Comparison of ENCODE assay signal across 21 mouse cellular contexts in genomic region chr6:114444976-114445375, GRCm38 (mm10). TPM values are rescaled to one million over a fixed set of nuclear protein-coding genes. Genes with fewer than 3 reads are reported as not detected.
DNase-seq lines count a peak whose midpoint lies in the region; ATAC-seq and TF ChIP-seq lines count a peak whose summit lies in the region.
"Had no signal": no experiment of that assay in that cellular context is flagged by ENCODE, and none has a peak within 500 bp of the region (broad histone marks: within the 10 kb centered on the region; RNA-seq: fewer than 3 reads in every experiment).

No protein-coding gene starts in this region.

- no peak overlapping the region for H3K4me2 ChIP-seq in forebrain, postnatal 0 days (ENCODE audit: low read depth)
- H3K4me2 ChIP-seq in forebrain, embryonic 13.5 days, result no peak overlapping the region
- no peak overlapping the region for H3K4me2 ChIP-seq in midbrain, embryonic 16.5 days (ENCODE audit: low read length)
- H3K4me2 ChIP-seq in midbrain, embryonic 14.5 days (ENCODE audit: low read length), result no peak overlapping the region
- H3K4me2 ChIP-seq: embryonic facial prominence, embryonic 12.5 days; heart, embryonic 12.5 days; hindbrain, embryonic 14.5 days; liver, embryonic 15.5 days; neural tube, embryonic 15.5 days had no signal

- 85% methylated on average over 3 of the region's 3 CpGs for WGBS in forebrain, postnatal 0 days
- 86% methylated on average over 3 of the region's 3 CpGs for WGBS in forebrain, embryonic 13.5 days
- 89% methylated on average over 3 of the region's 3 CpGs for WGBS in midbrain, embryonic 16.5 days
- 84% methylated on average over 3 of the region's 3 CpGs for WGBS in midbrain, embryonic 14.5 days

- H3K4me1 ChIP-seq in forebrain, postnatal 0 days (ENCODE audit: insufficient read depth), result peaks cover 2% of the 10 kb centered on the region; the same call in 1 of the 2 replicates
- H3K4me1 ChIP-seq in forebrain, embryonic 13.5 days, result peaks cover 10% of the 10 kb centered on the region
- peaks cover 4% of the 10 kb centered on the region; the same call in 1 of the 2 replicates for H3K4me1 ChIP-seq in midbrain, embryonic 16.5 days (ENCODE audit: control insufficient read depth, insufficient read depth, low read length)
- no peaks in the 10 kb centered on the region; the same call in 1 of the 2 replicates for H3K4me1 ChIP-seq in midbrain, embryonic 14.5 days (ENCODE audit: control insufficient read depth, insufficient read depth, low read length)
- H3K4me1 ChIP-seq: embryonic facial prominence, embryonic 12.5 days; heart, embryonic 12.5 days; liver, embryonic 15.5 days had no signal

- no peaks in the 10 kb centered on the region for H3K27me3 ChIP-seq in forebrain, postnatal 0 days (ENCODE audit: insufficient read depth, low read length)
- H3K27me3 ChIP-seq in forebrain, embryonic 13.5 days, result no peaks in the 10 kb centered on the region
- no peaks in the 10 kb centered on the region for H3K27me3 ChIP-seq in midbrain, embryonic 16.5 days (ENCODE audit: control insufficient read depth, insufficient read depth, low read depth, low read length)
- H3K27me3 ChIP-seq in midbrain, embryonic 14.5 days (ENCODE audit: control insufficient read depth, insufficient read depth, low read length), result no peaks in the 10 kb centered on the region
- H3K27me3 ChIP-seq: embryonic facial prominence, embryonic 12.5 days; liver, embryonic 15.5 days; neural tube, embryonic 15.5 days had no signal

- H3K27ac ChIP-seq in forebrain, postnatal 0 days (ENCODE audit: low read depth, low read length), result peak overlapping the region; percentile 77; the same call in 1 of the 2 replicates
- H3K27ac ChIP-seq in forebrain, embryonic 13.5 days, result no peak overlapping the region
- H3K27ac ChIP-seq in midbrain, embryonic 16.5 days (ENCODE audit: low read length), result peak overlapping the region; percentile 66
- no peak overlapping the region for H3K27ac ChIP-seq in midbrain, embryonic 14.5 days (replicated peaks; ENCODE audit: low read depth, low read length)
- H3K27ac ChIP-seq: embryonic facial prominence, embryonic 12.5 days; gastrocnemius, adult 2 months; hindbrain, embryonic 14.5 days; layer of hippocampus, adult 2 months; liver, embryonic 15.5 days; neural tube, embryonic 15.5 days had no signal

- H3K9ac ChIP-seq in forebrain, postnatal 0 days, result no peak overlapping the region
- H3K9ac ChIP-seq in forebrain, embryonic 13.5 days, result no peak overlapping the region
- no peak overlapping the region for H3K9ac ChIP-seq in midbrain, embryonic 16.5 days (ENCODE audit: low read depth, low read length)
- no peak overlapping the region for H3K9ac ChIP-seq in midbrain, embryonic 14.5 days (replicated peaks; ENCODE audit: low read length)
- H3K9ac ChIP-seq: embryonic facial prominence, embryonic 12.5 days; heart, embryonic 12.5 days; hindbrain, embryonic 14.5 days; liver, embryonic 15.5 days; neural tube, embryonic 15.5 days had no signal

- DNase-seq in forebrain, postnatal 0 days, result no peak
- DNase-seq in midbrain, embryonic 14.5 days, result no peak
- DNase-seq in kidney, postnatal 25 days, result peak; percentile 18 to 63
- DNase-seq in thymus, postnatal 25 days, result peak; percentile 42
- DNase-seq in cerebellum, adult 18-20 months, result no peak
- DNase-seq in lung, postnatal 36 days, result no peak
- DNase-seq: adrenal gland, postnatal 10 days; cerebellum, adult 9-11 months; gastrocnemius, adult 2 months; lung, postnatal 10 days had no signal

- H3K4me3 ChIP-seq in forebrain, postnatal 0 days (ENCODE audit: low read depth, low read length), result no peak overlapping the region
- no peak overlapping the region for H3K4me3 ChIP-seq in forebrain, embryonic 13.5 days
- H3K4me3 ChIP-seq in midbrain, embryonic 16.5 days (ENCODE audit: low read depth, low read length), result no peak overlapping the region
- H3K4me3 ChIP-seq in midbrain, embryonic 14.5 days (replicated peaks; ENCODE audit: low read depth, low read length), result no peak overlapping the region
- H3K4me3 ChIP-seq: embryonic facial prominence, embryonic 12.5 days; erythroblast, embryonic 14.5 days; gastrocnemius, adult 2 months; heart, embryonic 12.5 days; layer of hippocampus, adult 2 months; liver, embryonic 15.5 days; neural tube, embryonic 15.5 days had no signal

- H3K9me3 ChIP-seq in forebrain, postnatal 0 days (ENCODE audit: low read length), result peaks cover 4% of the 10 kb centered on the region; the same call in 1 of the 2 replicates
- no peaks in the 10 kb centered on the region; the same call in 1 of the 2 replicates for H3K9me3 ChIP-seq in forebrain, embryonic 13.5 days (replicated peaks)
- 0 out of 2 replicates have a peak, but pooled peaks cover 2% of the 10 kb centered on the region for H3K9me3 ChIP-seq in midbrain, embryonic 16.5 days (replicated peaks; ENCODE audit: control insufficient read depth, low read length, poor library complexity, severe bottlenecking)
- no peaks in the 10 kb centered on the region for H3K9me3 ChIP-seq in midbrain, embryonic 14.5 days (ENCODE audit: control insufficient read depth, low read length)
- H3K9me3 ChIP-seq: embryonic facial prominence, embryonic 12.5 days; liver, embryonic 15.5 days had no signal

- no peak for TF ChIP-seq CTCF in forebrain, postnatal 0 days (IDR thresholded peaks at IDR 0.05; ENCODE audit: low read depth)

- no peak for ATAC-seq in forebrain, postnatal 0 days
- ATAC-seq in forebrain, embryonic 13.5 days, result no peak
- no peak for ATAC-seq in midbrain, embryonic 16.5 days
- no peak for ATAC-seq in midbrain, embryonic 14.5 days (ENCODE audit: low FRiP score, low TSS enrichment)
- ATAC-seq: intestine, embryonic 16.5 days had no signal

- H3K36me3 ChIP-seq in forebrain, postnatal 0 days (ENCODE audit: insufficient read depth), result no peaks in the 10 kb centered on the region
- H3K36me3 ChIP-seq in forebrain, embryonic 13.5 days (ENCODE audit: poor library complexity, severe bottlenecking), result no peaks in the 10 kb centered on the region
- H3K36me3 ChIP-seq in midbrain, embryonic 16.5 days (ENCODE audit: control insufficient read depth, insufficient read depth, low read length), result no peaks in the 10 kb centered on the region
- no peaks in the 10 kb centered on the region for H3K36me3 ChIP-seq in midbrain, embryonic 14.5 days (ENCODE audit: control insufficient read depth, insufficient read depth, low read length)
- H3K36me3 ChIP-seq: embryonic facial prominence, embryonic 12.5 days; heart, embryonic 12.5 days; liver, embryonic 15.5 days; neural tube, embryonic 15.5 days had no signal

RNA-seq across cellular contexts. Expression of gene Hrh1, which starts 47.2 kb away (rescaled TPM):
- total RNA-seq in forebrain, postnatal 0 days (2014; rRNA removed), result 3.0 and 3.6 TPM in 2 replicates
- polyA plus RNA-seq in forebrain, postnatal 0 days (2015; fragmentation: Nextera tagmentation; extraction: Ambion mirVana), result 1.0 and 2.6 TPM in 2 replicates
- polyA plus RNA-seq in forebrain, embryonic 13.5 days (2015; fragmentation: Nextera tagmentation; extraction: Ambion mirVana), result 0.41 and 0.55 TPM in 2 replicates
- polyA plus RNA-seq in midbrain, embryonic 16.5 days (2015; fragmentation: Nextera tagmentation; extraction: Ambion mirVana), result 1.5 and 1.8 TPM in 2 replicates
- 0.57 and 0.80 TPM in 2 replicates for polyA plus RNA-seq in midbrain, embryonic 14.5 days (2014; fragmentation: Nextera tagmentation; extraction: Ambion mirVana)
- total RNA-seq: granulocyte monocyte progenitor cell, adult 5-6 weeks had no signal
- polyA plus RNA-seq: heart, embryonic 12.5 days had no signal

Comparison
In these comparisons a context has a peak if more than half of its experiments do, and no peak if none do; other contexts are left out.
1. H3K27ac ChIP-seq: peak in forebrain, postnatal 0 days (single experiment) and midbrain, embryonic 16.5 days (single experiment); none in forebrain, embryonic 13.5 days (single experiment) and midbrain, embryonic 14.5 days (single experiment).
2. DNase-seq: peak in kidney, postnatal 25 days (2 of 2) and thymus, postnatal 25 days (single experiment); none in forebrain, postnatal 0 days (single experiment), midbrain, embryonic 14.5 days (single experiment), cerebellum, adult 18-20 months (0 of 2) and lung, postnatal 36 days (single experiment).